Mouse (Mus musculus): Measurements from ENCODE around the gene Gm13279. TPM values are rescaled to one million over a fixed set of nuclear protein-coding genes. Genes with fewer than 3 reads are reported as not detected.
A peak's percentile ranks its signal among the peaks of the same experiment; 100 is the strongest.
"Not testable (repeated sequence)": the region's sequence is repeated elsewhere in the genome, so short reads cannot be mapped to it uniquely, and the experiment has no call there.

Gene Gm13279
- polyA plus RNA-seq, 1 experiment from 2014 or later: not detected

GRCm38 (mm10) chr4:88761776-88762175, 35.4 kb upstream of the Gm13279 start:
- H3K36me3 ChIP-seq (ENCODE audit: control insufficient read depth, insufficient read depth, low read length); H3K27me3 ChIP-seq (replicated peaks; ENCODE audit: control insufficient read depth, insufficient read depth, low read length); H3K9me3 ChIP-seq (replicated peaks; ENCODE audit: control insufficient read depth, low read length); H3K9ac ChIP-seq (ENCODE audit: low read length); H3K4me3 ChIP-seq (ENCODE audit: low read depth, low read length); H3K27ac ChIP-seq (ENCODE audit: low read depth, low read length); H3K4me1 ChIP-seq (ENCODE audit: control insufficient read depth, insufficient read depth, low read length); ATAC-seq; DNase-seq (ENCODE audit: low spot score); H3K4me2 ChIP-seq (ENCODE audit: low read length): not testable (repeated sequence)
- 75% methylated on average over 6 of the region's 8 CpGs for WGBS

GRCm38 (mm10) chr4:88762341-88762740, 34.9 kb upstream of the Gm13279 start:
- WGBS: 62% methylated on average over 9 of the region's 9 CpGs
- ATAC-seq: not testable (repeated sequence)

GRCm38 (mm10) chr4:88763384-88764018, 33.7 kb upstream of the Gm13279 start:
- H3K9ac ChIP-seq (ENCODE audit: low read length): not testable (repeated sequence)
- 3% methylated on average over 24 of the region's 42 CpGs for WGBS

More at GRCm38 (mm10) chr4:88762341-88762740, 34.9 kb upstream of the Gm13279 start:
- H3K4me1 ChIP-seq (ENCODE audit: control insufficient read depth, insufficient read depth, low read length); H3K36me3 ChIP-seq (ENCODE audit: control insufficient read depth, insufficient read depth, low read length); H3K4me3 ChIP-seq (ENCODE audit: low read depth, low read length); H3K4me2 ChIP-seq (ENCODE audit: low read length); H3K27me3 ChIP-seq (replicated peaks; ENCODE audit: control insufficient read depth, insufficient read depth, low read length); H3K27ac ChIP-seq (ENCODE audit: low read depth, low read length); DNase-seq (ENCODE audit: low spot score); H3K9ac ChIP-seq (ENCODE audit: low read length); H3K9me3 ChIP-seq (replicated peaks; ENCODE audit: control insufficient read depth, low read length): not testable (repeated sequence)

GRCm38 (mm10) chr4:88773534-88773933, 23.7 kb upstream of the Gm13279 start, which contains the start of gene Gm13290:
Gene Gm13290, plus strand, starts transcription at chr4:88773834.
- not testable (repeated sequence) for H3K27me3 ChIP-seq (replicated peaks; ENCODE audit: control insufficient read depth, insufficient read depth, low read length); H3K4me1 ChIP-seq (ENCODE audit: control insufficient read depth, insufficient read depth, low read length); H3K27ac ChIP-seq (ENCODE audit: low read depth, low read length); H3K4me3 ChIP-seq (ENCODE audit: low read depth, low read length); ATAC-seq; H3K4me2 ChIP-seq (ENCODE audit: low read length); H3K9ac ChIP-seq (ENCODE audit: low read length); H3K36me3 ChIP-seq (ENCODE audit: control insufficient read depth, insufficient read depth, low read length); H3K9me3 ChIP-seq (replicated peaks; ENCODE audit: control insufficient read depth, low read length); DNase-seq (ENCODE audit: low spot score)
- no CpG with 5 or more reads among the region's 32 CpGs for WGBS

More at GRCm38 (mm10) chr4:88763384-88764018, 33.7 kb upstream of the Gm13279 start:
- not testable (repeated sequence) for ATAC-seq; H3K27me3 ChIP-seq (replicated peaks; ENCODE audit: control insufficient read depth, insufficient read depth, low read length); H3K27ac ChIP-seq (ENCODE audit: low read depth, low read length); H3K9me3 ChIP-seq (replicated peaks; ENCODE audit: control insufficient read depth, low read length); H3K36me3 ChIP-seq (ENCODE audit: control insufficient read depth, insufficient read depth, low read length); H3K4me1 ChIP-seq (ENCODE audit: control insufficient read depth, insufficient read depth, low read length)
- H3K4me2 ChIP-seq (ENCODE audit: low read length): peak overlapping the region; percentile 51
- peak; percentile 61 for DNase-seq (ENCODE audit: low spot score)
- H3K4me3 ChIP-seq (ENCODE audit: low read depth, low read length): peak overlapping the region; percentile 24

- not testable (repeated sequence) for H3K4me3 ChIP-seq (ENCODE audit: low read depth, low read length); DNase-seq (ENCODE audit: low spot score); ATAC-seq; H3K4me1 ChIP-seq (ENCODE audit: control insufficient read depth, insufficient read depth, low read length); H3K9me3 ChIP-seq (replicated peaks; ENCODE audit: control insufficient read depth, low read length); H3K36me3 ChIP-seq (ENCODE audit: control insufficient read depth, insufficient read depth, low read length); H3K9ac ChIP-seq (ENCODE audit: low read length); H3K27me3 ChIP-seq (replicated peaks; ENCODE audit: control insufficient read depth, insufficient read depth, low read length); H3K27ac ChIP-seq (ENCODE audit: low read depth, low read length); H3K4me2 ChIP-seq (ENCODE audit: low read length)
- no CpG with 5 or more reads among the region's 29 CpGs for WGBS
These were observed 20.6 kb upstream of the Gm13279 start, which contains the start of gene Gm13289 for GRCm38 (mm10) chr4:88776622-88777021. Gene Gm13289, plus strand, starts transcription at chr4:88776922.

- H3K9ac ChIP-seq (ENCODE audit: low read length); H3K36me3 ChIP-seq (ENCODE audit: control insufficient read depth, insufficient read depth, low read length); H3K9me3 ChIP-seq (replicated peaks; ENCODE audit: control insufficient read depth, low read length); ATAC-seq; H3K4me2 ChIP-seq (ENCODE audit: low read length); DNase-seq (ENCODE audit: low spot score); H3K27me3 ChIP-seq (replicated peaks; ENCODE audit: control insufficient read depth, insufficient read depth, low read length); H3K4me3 ChIP-seq (ENCODE audit: low read depth, low read length); H3K4me1 ChIP-seq (ENCODE audit: control insufficient read depth, insufficient read depth, low read length); H3K27ac ChIP-seq (ENCODE audit: low read depth, low read length): not testable (repeated sequence)
- WGBS: no CpG with 5 or more reads among the region's 29 CpGs
These were observed 17.6 kb upstream of the Gm13279 start, which contains the start of gene Gm13272 for GRCm38 (mm10) chr4:88779550-88779949. Gene Gm13272, plus strand, starts transcription at chr4:88779850.

GRCm38 (mm10) chr4:88780320-88780719, 16.9 kb upstream of the Gm13279 start:
- not testable (repeated sequence) for H3K27ac ChIP-seq (ENCODE audit: low read depth, low read length); DNase-seq (ENCODE audit: low spot score); H3K4me1 ChIP-seq (ENCODE audit: control insufficient read depth, insufficient read depth, low read length); H3K9ac ChIP-seq (ENCODE audit: low read length); H3K36me3 ChIP-seq (ENCODE audit: control insufficient read depth, insufficient read depth, low read length); H3K4me2 ChIP-seq (ENCODE audit: low read length); ATAC-seq; H3K9me3 ChIP-seq (replicated peaks; ENCODE audit: control insufficient read depth, low read length); H3K4me3 ChIP-seq (ENCODE audit: low read depth, low read length); H3K27me3 ChIP-seq (replicated peaks; ENCODE audit: control insufficient read depth, insufficient read depth, low read length)
- WGBS: 53% methylated on average over 14 of the region's 18 CpGs

GRCm38 (mm10) chr4:88781831-88782230, 15.4 kb upstream of the Gm13279 start, which contains the start of gene Ifnz:
Gene Ifnz, plus strand, starts transcription at chr4:88782131.
- ATAC-seq; H3K27ac ChIP-seq (ENCODE audit: low read depth, low read length); H3K27me3 ChIP-seq (replicated peaks; ENCODE audit: control insufficient read depth, insufficient read depth, low read length); H3K36me3 ChIP-seq (ENCODE audit: control insufficient read depth, insufficient read depth, low read length); H3K9ac ChIP-seq (ENCODE audit: low read length); DNase-seq (ENCODE audit: low spot score); H3K4me1 ChIP-seq (ENCODE audit: control insufficient read depth, insufficient read depth, low read length); H3K4me3 ChIP-seq (ENCODE audit: low read depth, low read length); H3K9me3 ChIP-seq (replicated peaks; ENCODE audit: control insufficient read depth, low read length): not testable (repeated sequence)
- peak within 1 kb of the TSS; percentile 33; the same call in 1 of the 2 replicates for H3K4me2 ChIP-seq (ENCODE audit: low read length)
- 11% methylated on average over 2 of the region's 7 CpGs for WGBS

GRCm38 (mm10) chr4:88782335-88782734, 14.9 kb upstream of the Gm13279 start:
- H3K9ac ChIP-seq (ENCODE audit: low read length); H3K4me3 ChIP-seq (ENCODE audit: low read depth, low read length); H3K36me3 ChIP-seq (ENCODE audit: control insufficient read depth, insufficient read depth, low read length); H3K27ac ChIP-seq (ENCODE audit: low read depth, low read length); H3K4me1 ChIP-seq (ENCODE audit: control insufficient read depth, insufficient read depth, low read length); H3K27me3 ChIP-seq (replicated peaks; ENCODE audit: control insufficient read depth, insufficient read depth, low read length); ATAC-seq; DNase-seq (ENCODE audit: low spot score); H3K9me3 ChIP-seq (replicated peaks; ENCODE audit: control insufficient read depth, low read length): not testable (repeated sequence)
- peak overlapping the region; percentile 33; the same call in 1 of the 2 replicates for H3K4me2 ChIP-seq (ENCODE audit: low read length)
- 0% methylated on average over 12 of the region's 31 CpGs for WGBS

Data from forebrain, embryonic 14.5 days (tissue).